Mouse (Mus musculus) right cerebral cortex, adult 2 months (tissue): ENCODE measurements around the gene Fbn1.

Source experiments
- DNase-seq, 2 experiments: peaks; one replicate each; pipeline ENCODE4 v3.0.0; 2021 to 2022; ENCODE audit warnings: low spot score in 2 of 2

Gene Fbn1

DNA sequence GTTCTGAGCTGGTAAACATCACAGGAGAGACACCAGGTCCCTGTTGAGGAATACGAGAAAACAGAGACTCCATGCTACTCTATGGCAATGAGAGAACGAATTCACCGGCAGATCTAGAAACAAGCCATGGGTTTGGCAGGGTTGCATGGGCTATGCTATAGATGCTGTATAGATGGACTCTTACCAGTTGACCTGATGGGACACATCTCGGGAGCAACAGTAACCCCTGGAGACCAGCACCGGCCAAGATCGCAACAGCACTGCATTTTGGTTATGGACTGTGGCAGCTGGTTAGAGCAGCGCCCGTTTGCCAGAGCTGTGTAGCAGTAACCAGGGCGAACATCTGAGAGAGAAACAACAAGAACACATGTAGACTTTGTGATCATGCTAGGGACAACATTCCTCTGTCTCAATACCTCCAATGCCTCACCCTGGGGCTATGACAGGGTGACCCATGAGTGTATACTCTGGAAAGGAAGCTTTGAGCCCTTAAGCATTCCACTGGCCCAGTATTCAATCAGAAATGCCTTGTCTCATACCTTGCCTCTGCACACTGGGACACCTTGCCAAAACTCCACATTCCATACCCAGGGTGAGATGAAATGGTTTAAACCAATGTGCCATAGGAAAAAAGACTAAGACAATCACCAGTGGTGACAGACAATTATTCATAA lies 113.2 kb downstream of the Fbn1 start:
- DNase-seq = no peak

DNA sequence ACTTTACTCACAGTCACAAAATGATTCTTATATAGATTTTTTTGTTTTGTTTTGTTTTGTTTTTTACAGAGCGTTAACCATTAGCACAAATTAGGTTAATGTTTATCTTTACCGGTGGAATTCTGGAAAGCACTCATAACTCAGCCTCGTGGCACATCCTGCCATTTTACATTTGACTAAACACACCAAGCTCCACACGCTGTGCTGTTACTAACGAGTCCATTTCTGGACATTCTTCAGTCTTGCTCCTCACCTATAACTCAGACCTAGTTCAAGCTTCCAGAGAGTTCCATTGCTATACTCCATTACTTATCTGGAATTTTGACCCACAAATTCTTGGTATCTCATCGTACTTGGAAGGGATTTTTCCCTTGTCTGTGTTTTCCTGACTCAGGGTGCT lies 116.2 kb downstream of the Fbn1 start:
- DNase-seq = no peak

DNA sequence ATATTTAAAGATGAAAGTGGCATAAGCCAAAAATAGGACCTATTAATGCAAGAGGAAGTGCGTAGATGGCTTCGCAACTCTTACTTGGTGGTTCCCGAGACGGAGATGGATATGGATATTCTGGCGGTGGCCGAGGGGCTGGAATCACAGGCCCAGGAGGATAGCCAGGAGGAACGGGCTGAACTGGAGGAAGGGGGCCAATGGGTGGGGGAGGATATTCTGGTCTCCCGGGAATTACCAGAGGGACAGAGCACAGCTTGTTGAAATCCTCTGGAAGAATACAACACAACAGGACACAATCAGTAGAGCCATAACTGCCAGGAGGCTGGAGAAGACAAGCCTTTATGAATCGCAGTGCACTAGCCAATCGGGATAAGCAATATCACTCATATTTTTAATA lies 118.0 kb downstream of the Fbn1 start:
- DNase-seq = no peak

DNA sequence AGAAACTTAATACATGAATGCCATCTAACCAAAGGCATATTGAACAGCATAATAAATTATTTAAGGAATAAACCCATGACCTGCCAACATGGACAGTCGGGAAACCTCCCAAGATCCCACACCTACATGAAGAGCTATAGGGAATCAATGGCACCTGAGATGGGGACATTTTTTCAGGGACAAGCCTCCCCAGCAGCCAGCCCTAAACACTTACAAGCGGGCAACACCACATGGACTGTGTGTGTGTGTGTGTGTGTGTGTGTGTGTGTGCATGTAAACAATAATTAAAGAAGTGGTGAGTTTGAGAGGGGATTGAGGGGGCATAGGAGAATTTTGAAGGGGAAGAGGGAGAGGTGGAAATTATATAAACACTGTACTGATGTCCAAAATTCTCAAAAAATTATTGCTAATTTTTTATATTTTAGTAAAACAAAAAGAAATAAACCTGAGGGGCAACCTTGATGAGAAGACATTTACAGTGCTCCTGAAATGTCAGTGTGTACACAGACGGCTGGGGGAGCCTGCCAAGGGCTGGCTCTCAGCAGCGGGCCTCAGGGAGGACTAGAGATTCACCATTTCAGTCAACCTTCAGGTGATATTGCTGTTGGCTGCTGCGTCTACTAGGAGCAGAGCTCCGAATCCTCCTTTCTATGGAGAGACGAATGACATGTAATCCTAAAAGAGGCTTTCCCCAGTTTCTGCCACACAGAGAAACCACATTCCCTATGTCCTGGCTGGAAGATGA lies 121.4 kb downstream of the Fbn1 start:
- no peak for DNase-seq

DNA sequence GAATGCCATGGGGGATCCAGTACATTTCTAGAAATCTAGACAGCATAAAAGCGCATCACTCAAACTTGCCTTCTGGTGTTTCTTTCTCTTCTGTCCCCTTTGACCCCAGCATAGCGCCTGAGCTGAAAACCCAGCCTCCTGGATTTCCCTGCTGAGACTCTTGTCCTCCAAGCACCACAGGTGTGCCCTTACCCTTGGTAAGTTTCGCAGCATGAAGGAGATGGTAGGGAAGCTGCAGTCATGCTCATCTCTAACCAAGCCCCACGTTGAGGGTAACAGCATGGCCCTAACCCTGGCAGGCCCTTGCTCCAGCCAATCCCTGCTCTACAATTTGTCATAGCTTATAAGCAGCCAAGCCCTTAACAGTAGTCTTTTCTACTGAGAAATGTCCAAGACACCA lies 122.9 kb downstream of the Fbn1 start:
- DNase-seq = no peak

DNA sequence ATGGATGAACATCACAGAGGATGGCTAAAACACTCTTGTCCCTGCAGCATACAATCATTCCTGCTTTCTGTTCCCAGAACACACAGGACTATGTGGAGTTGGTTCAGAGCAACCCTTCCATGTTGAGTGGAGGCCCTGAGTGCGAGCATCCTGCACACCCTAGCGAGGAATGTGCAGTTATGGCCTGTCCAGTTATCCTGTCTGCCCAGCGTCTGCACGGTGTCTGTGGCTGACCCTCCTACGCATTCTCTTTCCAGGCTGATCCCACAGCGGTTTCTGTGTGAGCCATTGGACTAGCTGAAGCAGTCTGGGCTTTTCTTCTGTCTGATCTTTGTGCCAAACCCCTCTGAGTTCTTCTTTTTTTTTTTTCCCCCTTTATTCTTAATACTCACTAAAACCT lies 123.4 kb downstream of the Fbn1 start:
- no peak for DNase-seq

DNA sequence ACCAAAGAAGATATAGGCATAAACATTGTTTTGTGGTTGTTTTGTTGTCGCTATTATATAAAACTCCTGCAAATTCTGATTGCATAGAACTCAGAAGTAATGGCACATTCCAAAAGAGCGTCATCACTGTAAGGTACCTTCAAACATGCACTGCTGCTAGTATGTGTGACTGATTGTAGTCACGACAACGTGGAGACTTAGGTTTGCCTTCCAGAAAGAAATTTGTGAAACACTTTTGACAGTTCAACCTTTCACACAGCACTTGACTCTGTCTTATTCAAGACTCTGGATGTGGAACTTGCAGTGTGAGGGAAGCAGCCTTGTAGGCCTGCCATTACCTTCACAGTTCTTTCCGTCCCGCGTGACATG lies 124.5 kb downstream of the Fbn1 start:
- no peak for DNase-seq

DNA sequence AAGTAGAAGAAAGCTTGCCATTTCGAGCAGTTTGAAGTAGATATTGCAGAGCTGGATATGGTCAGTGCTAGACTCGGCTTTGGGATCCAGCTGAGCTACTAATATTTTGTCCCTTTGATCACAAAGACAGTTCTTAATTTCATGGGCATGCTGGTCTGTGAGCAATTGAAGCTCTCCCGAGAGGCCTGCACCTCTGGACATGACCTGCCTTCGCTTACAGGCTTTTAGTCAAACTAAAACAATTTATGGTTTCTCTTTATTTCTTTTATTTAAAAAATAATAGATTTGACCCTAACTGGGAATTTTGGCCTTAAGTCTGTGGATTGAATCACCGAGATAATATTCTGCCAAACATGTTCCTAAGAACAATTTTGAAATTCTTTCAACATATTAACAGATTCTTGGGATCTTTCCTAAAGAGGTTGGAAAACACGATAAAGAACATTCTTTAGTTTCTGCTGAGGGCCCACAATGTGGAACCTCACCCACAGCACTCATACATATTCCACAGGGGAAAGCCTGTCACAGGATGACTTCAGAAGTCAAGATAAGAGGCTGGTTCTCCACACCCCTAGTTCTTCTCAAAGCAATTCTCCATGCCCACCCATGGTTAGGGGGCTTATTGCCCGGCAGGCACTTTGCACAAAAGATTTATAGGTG lies 125.0 kb downstream of the Fbn1 start:
- DNase-seq = no peak

DNA sequence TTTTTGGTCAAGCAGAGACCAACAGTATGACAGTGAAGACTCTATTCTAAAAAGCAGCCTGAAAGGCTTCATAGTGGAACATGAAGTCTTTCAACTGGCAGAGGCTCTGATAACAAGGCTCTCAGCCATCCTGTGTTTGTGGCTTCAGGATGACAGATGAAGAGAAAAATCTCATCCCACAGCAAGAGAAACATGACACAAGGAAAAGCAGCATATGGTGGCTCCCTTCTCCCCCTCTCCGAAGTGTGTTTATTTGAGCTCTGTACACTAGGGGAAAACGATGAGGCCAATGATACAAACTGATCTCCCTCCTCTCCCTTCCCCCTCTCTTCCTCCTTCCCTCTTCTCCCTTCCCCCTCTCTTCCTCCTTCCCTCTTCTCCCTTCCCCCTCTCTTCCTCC lies 127.7 kb downstream of the Fbn1 start:
- no peak for DNase-seq

DNA sequence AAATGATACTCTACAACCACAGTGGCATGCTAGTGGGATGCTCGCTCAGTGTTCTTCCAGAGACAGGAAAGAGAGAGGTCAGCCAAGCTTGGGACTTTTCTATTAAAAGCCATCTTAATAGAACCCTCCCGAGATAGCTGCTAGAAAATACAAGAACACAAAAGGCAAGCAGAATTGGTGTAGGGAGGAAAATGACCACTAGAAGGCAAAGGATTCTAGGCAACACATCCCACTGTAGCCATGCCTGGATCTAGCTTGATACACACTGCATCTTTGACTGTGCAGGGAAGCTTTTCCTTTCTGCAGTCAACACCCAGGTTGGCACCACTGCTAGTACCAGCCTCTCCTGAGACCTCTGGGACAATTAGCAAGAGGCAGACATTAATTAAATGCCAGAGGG lies 128.6 kb downstream of the Fbn1 start:
- DNase-seq = no peak

DNA sequence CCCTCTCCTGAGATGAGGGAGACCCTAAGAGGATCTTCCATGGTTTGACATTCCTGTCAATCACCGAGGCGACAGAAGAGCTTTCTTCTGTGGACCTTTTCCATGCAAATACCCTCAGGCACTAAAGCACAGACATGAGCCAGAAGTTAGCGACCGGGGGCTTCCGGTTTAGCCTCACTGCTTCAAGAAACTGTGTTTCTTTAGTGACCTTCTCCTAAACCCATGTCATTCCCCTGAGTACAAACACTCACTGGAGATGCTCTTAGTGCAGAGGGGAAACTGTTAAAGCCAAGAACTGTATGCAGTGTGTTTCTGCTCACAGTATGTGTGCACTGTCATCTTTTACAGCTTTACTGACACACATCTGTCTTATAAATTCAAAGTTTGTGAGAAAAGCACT lies 131.9 kb downstream of the Fbn1 start:
- DNase-seq = no peak

DNA sequence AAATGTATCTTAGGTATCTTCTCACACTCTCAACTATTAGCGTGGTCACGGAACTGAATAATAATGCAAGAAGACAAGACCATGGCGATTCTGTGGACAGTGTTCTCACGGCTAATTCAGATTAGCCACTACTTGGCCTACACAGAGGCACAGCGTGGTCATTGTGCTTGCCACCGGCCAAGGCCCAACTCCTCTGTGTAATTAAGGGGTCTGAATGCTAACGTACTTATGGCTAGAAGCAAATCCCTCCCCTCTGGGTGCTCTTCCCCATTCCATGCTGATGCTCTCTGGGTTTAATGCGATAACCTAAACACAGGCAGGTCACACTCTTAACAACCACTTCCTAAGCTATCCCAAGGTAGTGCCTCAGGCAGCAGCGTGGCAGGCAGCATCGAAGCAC lies 132.5 kb downstream of the Fbn1 start:
- DNase-seq = no peak

DNA sequence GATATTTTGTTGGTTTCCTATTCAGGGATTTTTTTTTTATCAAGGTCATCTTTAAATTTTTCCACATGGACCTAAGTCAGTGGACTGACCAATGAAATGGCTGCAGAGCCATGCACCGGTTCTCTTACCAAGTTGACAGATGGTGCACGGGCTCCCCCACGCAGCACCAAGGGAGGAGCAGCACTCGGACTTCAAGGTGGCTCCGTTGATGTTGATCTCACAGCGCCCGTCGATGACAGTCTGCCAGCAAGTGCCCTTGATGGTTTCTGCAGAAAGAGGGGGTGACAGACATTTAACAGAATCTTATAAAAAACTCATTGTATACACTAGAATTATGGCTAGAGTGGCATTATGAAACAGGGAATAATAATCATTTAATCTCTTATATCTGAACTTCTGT lies 138.1 kb downstream of the Fbn1 start:
- DNase-seq = no peak

DNA sequence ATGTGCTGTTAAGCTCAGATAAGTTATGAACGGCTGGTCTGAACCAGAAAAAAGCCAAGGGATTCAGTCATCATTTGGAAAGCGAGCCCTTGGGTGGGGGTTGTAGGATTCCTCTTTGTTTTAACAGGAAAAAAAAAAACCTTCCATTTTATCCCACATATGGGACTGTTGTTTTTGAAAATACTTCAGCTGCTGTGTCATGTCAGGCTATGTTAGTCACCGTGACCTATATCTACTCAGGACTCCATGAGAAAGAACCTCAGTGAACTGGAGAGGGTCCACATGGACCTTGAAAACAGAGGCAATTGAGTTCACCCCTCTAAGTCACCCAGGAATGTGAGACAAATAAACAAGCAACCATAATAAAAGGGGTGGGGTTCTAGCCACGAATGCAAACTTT lies 139.2 kb downstream of the Fbn1 start:
- no peak for DNase-seq

DNA sequence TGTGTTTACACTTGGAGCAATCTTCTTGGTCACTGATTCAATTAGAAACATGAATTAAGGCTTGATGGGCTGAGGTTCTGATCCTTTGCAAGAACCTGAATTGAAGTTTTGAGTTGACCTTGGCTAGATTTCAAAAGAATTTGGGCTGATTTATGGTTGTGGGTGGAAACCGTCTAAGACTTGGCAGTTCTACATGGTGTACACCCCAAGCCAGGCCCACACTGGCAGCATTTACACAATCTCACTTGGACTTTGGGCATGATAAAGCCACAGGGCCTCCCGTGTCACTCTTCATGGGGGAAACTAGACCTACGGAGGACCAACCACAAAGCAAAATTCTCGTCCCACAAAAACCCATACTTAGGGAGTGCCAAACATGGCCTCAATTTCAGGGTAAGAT lies 146.1 kb downstream of the Fbn1 start:
- no peak for DNase-seq

DNA sequence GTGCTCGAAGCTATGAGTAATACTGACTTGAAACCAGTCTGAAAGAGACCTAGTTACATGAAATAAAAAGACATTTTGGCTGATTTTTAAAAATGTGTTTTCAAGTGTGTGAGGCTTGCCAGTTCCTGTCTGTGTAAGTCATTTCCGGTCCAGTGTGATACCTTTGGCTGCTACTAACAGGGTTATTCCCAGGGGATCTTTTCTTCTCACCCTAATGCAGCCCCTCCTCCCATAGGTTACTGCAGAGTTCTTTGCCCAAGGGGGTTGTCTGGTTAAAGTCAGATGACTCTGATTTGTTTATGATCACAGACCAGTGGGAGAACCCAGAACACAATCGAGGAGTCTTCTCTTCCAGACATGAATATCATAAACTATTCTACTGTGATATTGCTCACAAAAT lies 151.3 kb downstream of the Fbn1 start:
- no peak for DNase-seq

DNA sequence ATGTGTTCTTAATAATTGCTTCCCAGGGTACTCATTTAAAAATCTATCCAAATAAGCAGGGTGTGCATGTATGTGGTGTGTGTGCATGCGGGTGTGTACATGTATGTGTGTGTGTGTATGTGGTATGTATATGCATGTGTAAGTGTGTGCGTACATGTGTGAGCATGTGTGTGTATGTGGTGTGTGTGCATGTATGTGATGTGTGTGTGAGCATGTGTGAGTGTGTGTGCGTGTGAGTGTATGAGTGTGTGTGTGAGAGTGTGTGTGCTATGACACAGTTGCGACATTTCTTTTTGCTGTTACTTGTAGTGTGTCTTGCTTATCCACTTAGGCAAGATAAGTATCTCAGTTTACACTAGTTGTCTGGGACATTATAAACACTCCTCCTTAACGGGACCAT lies 151.7 kb downstream of the Fbn1 start:
- no peak for DNase-seq

DNA sequence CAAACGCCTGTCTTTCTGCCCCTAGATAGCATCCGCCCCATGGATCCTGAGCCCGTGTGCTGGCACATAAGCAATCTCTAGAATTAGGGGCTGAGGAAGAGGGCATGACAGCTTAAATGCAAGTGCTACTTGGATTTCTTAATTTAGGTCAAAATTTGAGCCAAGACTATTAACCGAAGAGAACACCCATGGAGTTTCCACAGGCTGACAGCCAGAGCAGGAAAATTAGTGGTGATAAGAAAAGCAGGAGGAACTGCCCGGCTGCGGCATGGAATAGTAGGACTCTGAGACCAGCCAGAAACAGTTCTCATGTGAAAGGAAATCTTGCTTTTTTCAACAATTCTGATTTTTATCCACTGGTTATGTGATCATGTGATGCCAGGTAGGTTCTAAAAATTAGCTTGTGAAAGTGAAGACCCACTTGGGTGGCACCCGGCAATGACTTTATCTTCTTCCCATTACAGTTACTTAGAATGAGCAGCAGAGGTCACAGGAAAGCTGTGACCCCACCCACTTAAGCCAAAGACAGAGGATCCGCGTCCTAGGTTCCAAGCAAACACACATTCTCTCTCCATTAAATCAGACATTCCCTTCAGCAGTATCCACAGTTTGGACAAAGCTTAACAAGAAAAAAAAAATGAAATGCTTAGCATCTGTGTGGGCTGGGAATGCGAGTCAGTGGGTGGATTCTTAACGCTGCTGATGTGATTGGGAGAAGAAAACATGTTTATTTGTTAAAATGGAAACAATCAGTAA lies 152.4 kb downstream of the Fbn1 start:
- no peak for DNase-seq

DNA sequence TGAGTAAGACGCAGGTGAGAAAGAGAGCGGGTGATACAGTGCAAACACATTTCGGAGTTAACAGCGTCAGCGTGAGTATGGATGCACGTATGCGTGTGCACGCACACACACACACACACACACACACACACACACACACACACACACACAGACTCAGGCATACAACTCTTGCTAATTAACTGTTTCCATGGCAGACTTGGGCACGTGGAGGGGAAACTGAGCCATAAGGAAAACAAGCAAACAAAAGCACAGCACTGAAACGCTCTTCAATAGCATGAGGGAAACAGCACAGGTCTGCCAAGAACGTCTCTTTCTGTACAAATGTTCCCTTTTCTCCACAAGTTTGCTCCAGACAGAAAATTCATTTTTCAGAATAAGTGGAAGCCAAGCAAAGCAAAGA lies 153.2 kb downstream of the Fbn1 start:
- no peak for DNase-seq

DNA sequence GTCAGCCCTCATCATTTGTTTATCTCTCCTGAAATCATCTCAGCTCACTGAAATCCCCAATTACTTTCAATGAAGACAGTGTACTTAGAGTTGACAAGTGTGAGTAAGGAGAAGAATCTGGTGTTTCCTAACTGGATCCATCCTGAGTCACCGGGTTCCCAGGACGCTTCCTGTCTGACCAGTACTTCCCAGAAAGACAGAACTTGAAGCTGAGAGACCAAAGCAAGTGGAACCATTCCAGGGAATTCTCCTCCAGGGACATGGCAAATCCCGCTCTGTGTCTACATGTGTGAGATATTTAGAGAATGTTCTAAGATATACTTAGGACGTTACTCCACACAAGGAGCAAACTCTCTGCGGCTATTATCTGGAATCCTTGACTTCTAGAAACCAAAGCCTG lies 158.6 kb downstream of the Fbn1 start:
- DNase-seq = no peak

DNA sequence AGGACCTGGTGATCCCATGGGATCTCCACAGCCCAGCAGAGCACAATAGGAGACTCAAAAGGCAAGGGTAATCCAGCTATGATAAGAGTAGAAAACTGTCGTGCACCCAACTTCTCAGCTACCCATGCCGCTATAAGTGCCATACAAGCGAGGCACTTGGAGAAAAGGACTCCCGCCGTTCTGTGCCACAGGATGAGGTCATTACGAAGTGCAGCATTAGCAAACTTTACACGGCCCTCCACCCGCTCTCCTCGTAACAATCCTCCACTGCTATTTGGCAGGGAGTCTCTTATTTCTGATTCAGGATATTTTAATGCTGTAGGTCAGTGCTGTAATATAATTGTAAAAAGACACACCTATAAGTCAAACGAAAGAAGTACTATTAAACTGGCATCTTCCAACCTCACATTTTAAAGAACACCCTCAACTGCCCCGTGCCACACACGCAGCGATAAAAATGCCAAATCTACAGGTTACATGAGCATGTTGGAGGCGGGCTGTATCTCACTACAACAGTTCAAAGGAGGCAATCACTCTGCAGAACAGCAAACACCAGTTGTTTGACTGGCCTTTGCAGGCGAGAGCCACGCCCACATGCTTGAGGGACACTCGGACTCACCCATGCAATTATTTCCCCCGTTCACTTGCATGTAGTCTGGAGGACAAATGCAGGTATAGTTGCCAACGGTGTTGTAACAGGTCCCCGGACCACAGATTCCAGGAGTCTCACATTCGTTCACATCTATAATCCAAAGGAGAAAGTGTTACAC lies 165.4 kb downstream of the Fbn1 start:
- DNase-seq = no peak

DNA sequence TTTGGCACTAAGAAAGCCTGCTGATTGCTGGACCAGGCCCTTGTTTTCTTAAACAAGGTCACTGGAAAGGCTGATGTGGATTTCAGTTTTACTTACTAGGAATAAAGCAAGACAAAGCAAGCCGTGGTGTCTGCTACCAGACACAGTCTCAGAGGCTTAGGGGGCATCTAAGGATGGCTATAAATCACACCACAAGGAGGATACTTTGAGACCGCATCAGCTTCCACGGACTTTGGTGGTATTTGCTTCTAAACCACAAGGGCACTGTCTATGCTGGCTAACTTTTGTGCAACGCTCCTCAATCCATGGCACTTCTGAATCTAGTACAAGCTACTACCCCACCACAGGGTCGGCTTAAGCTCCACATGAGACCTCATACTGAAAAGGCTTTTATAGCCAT lies 167.4 kb downstream of the Fbn1 start:
- no peak for DNase-seq
